Mouse (Mus musculus) granulocyte monocyte progenitor cell, adult 5-6 weeks (primary cell): ENCODE measurements at regions not wholly inside any gene's neighbourhood (a gene's known extent, or its start where the extent isn't known, plus 50 kb on each side); places are given as distances from the start of the nearest gene placed in this dataset.

Source experiments
- ATAC-seq: replicated peaks from 2 replicates; pipeline ENCODE4 v1.8.0; 2016; ENCODE audit warnings: mild to moderate bottlenecking, moderate TSS enrichment, inconsistent platforms; ENCODE audit not compliant: poor library complexity, severe bottlenecking

- ATAC-seq, result no peak
Measured at GRCm38 (mm10) chr16:5829071-5829470, 56.1 kb upstream of the Rbfox1 start.

DNA sequence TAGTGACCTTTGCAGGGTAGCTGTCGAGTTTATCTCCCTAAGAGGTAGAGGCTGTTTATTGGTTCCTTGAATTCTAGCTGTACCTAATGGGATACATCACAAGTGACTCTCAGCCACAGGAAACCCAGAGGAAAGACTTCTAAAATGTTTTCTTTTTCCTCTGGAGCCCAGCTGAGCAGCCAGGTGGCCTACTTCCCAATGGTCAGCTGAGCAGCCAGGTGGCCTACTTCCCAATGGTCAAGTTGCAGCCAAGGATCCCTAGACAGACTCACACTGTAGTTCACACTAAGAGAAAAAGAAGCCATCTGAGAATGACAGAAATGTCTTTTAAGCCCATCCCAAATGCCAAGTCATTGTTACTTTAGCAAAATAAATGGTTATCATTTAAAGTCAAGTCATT lies 61.8 kb upstream of the Rbfox1 start:
- no peak for ATAC-seq

- ATAC-seq, result no peak
Measured at GRCm38 (mm10) chr16:5817166-5817565, 68.0 kb upstream of the Rbfox1 start.

DNA sequence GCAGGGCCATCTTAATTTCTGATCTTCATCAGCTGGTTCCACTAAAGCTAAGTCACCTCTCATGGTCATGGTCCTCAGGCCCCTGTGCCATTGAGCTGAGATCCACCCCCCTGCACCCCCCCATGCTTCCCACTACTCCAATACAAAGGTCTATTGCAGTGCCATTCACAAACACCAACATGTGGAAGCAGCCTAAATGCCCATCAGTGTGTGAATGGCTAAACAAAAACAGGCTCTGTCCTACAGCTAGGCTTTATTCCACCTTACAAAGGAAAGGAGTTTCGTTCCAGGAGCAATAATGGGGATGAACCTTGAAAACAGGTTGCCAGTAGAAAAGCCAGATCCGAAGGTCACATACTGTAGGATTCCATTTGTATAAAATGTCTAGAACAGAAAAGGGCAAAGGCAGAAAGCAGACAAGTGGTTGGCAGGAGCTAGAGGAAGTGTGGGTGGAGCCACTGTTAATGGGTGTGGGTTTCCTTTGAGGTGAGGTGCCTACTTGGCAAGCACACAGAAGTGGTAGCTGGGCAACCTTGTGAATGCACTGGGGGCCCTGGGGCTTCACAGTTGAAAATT lies 72.8 kb upstream of the Rbfox1 start:
- no peak for ATAC-seq

DNA sequence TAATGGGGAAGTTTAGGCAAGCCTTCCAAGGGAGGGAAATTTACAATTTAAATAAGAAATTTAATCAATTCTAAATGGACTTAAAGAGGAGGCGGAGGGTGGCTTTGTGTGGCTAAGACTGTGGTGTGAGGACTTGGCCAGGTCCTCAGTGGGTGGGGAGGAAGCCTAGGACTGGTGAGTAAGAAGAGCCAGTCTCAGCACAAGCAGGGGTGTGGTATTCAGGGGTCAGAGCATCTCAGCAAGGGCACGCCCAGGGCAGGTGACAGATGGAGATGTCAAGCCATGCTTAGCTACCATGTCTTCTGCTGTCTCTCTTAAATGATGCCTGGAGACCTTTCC lies 73.5 kb upstream of the Rbfox1 start:
- no peak for ATAC-seq

DNA sequence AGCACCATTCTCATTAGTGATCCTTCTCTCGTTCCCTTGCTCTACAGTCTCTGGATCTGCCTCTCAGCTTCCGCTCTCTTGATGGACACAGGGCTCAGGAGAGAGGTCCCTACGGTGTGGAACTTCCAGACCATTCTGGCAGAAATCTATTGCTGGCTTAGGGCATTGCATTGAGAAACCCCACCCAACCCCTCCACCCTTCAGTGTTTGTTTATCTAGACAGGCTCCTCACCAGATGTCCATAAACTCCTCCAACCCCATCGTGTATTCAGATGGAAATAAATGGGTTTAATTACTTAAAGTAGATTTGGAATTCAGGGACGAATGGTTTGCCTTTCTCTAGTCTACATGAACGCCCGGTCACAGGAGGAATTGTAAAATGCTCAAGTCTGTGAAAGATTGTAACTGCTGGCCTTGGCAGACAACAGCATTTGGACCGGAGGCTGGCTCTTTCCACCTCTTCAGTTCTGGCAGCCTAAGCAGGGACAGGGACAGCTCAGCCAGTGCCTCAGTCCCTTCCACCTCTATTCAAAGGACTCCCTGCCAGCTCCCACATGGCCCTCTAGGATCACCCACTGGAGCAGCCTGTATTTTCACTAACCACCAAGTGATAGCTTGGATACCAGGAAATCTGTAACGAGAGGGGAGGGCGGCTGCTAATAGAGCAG lies 74.0 kb upstream of the Rbfox1 start:
- ATAC-seq, result no peak

- ATAC-seq, result no peak
Measured at GRCm38 (mm10) chr16:5798188-5798587, 87.0 kb upstream of the Rbfox1 start.

DNA sequence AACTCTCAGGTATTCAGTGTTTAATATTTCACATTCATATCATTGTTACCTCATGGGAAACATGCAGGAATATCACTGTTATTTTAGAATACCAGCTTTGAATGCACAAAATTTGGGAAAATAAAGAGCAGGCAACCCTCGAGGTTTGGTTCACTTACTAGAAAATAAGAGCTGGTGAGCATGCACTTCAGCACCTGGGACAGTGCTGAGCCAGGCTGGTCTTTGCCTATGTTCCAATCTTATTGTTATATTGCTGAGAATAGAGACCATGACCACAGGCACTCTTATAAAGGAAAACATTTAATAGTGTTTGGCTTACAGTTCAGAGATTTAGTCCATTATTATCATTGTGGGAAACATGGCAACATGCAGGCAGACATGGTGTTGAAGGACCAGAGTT lies 92.9 kb upstream of the Rbfox1 start:
- ATAC-seq, result no peak

GRCm38 (mm10) chr16:5790161-5790560 lies 95.0 kb upstream of the Rbfox1 start:
- ATAC-seq, result no peak

DNA sequence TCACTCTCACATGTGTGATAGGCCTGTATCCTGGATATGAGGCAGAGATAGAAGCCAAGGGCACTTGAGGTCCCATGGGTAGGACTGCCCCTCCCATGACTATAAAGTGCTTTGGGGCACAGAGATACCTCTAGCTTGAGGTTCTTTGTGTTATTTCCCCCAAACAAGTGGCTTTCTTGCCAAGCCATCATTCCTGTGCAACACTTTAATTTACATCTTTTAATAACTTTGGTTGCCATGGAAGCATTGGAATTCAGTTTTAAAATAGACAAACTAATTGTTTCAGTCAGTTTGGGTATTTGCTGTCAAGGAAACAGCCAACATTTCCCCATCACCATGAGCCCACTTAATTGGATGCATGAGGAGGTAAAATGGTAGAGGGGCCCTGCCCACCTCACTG lies 97.9 kb upstream of the Rbfox1 start:
- no peak for ATAC-seq

GRCm38 (mm10) chr16:5766771-5767421 lies 118.3 kb upstream of the Rbfox1 start:
- no peak for ATAC-seq

DNA sequence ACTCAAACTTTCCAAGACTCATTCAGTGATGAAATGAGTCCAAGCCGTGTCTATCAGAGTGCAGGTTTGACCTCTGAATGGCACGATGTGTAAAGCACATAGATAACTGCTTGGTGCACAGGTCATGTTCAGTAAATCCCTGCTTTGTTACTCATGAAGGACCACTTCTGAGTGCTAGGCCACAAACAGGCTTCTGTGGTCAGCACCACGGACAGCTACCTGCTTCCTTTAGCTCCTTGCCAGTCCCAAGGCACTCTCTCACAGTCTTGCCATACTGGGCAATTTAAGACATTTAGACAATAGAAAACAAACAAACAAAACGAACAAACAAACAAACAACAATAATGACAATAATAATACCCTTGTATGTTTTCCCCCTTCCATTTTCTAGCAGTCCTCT lies 120.0 kb upstream of the Rbfox1 start:
- no peak for ATAC-seq

GRCm38 (mm10) chr16:5760821-5761220 lies 124.3 kb upstream of the Rbfox1 start:
- ATAC-seq, result no peak

- no peak for ATAC-seq
Measured at GRCm38 (mm10) chr16:5759021-5759420, 126.1 kb upstream of the Rbfox1 start.

DNA sequence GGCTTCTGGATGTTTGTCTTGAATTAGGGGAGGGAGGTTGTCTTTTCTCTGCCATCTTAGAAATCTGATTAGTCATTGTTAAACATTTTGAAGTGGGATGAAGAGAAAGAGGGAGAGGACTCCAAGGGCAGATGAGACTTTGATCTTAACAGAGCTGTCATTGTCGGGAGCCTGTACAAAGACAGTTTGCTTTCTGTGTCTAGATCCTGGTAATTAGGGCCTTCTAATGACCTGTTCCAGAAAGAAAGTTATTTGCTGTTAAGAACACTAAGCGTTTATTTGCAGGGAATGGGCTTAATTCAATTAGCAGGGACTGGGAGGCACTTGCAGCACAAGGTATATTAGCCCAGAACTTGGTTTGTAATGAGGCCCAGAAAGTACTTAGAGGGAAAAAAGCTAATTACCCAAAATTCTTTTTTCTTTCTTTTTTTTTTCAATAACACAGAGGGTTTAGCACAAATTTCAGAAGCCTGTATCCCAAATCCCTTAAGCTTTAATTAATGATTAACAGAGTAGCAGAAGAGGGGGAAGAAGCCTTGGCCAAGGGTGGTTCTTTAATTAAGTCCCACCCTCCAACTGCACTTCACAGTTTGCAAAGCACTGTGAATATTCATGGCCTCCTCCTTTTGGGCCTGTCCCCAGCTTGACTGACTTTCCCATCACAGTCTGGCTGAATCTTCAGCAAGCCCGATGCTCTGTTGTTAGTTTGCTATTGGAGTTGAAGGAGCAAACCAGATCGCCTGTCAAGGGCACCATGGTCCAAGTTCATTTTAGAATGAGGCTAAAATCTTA lies 142.2 kb upstream of the Rbfox1 start:
- ATAC-seq, result no peak

DNA sequence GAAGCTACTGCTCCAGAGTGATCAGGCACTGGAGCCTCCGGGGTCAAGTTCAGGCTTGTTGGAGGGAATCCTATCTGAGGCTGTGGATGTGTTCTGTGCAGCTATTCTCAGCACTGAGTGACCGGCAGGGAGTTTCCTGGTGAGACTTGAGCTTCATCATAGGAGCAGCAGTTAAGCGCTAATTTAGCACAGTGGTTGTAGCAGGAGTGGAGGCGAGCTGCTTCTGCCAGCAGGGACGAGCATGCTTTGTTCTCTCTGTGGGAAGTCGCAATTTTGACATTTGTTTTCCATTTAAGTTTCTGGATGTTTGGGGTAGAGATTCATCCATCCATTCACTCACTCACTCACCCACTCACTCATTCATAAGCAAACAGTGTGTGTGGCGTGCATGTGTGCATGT lies 144.4 kb upstream of the Rbfox1 start:
- no peak for ATAC-seq

GRCm38 (mm10) chr16:5733608-5734007 lies 151.5 kb upstream of the Rbfox1 start:
- ATAC-seq, result no peak

DNA sequence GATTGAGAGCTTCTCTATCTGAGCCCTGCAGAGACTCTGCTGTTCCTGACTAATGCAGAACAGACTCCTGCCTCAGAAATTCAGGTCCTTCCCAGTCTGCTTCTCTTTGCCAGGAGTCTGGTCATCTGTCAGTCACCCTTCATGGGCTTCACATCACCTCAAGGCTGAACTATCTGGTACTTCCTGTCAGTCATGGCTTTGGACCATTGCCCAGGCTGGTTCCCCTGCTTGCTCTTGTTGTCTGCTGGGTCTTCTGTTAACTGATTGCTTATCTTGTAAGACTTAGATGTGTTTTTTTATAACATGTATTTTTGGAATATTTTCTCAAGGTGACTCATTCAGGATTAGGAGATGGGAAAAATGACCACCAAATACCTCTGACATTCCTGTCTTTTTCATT lies 162.6 kb upstream of the Rbfox1 start:
- ATAC-seq, result no peak

- ATAC-seq, result no peak
Measured at GRCm38 (mm10) chr16:5713476-5713875, 171.7 kb upstream of the Rbfox1 start.

- no peak for ATAC-seq
Measured at GRCm38 (mm10) chr16:5709831-5710230, 175.3 kb upstream of the Rbfox1 start.

DNA sequence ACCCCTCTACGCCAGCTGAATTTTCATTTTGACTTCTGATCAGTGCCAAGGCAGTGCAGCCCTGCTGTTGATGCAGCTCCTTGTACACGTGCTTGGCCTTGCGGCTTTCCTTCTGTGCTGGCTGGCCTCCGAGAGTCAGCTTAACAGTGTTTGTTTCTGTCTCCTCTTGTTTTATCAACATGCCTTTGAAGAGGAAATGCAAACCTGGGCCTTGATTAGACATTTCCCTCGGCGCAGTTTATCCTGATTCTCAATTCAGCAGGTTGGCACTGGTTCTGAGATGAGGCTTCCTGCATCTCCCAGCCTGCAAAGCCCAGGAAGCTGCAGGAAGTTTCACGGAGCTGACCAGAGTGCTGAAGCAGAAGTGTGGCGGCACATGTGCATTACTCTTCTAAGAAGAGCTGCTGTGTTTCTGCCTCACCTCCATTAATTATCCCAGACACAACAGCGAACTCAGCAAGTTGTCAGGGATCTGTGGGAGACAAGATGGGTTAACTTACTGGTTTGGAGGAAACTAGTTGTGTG lies 184.4 kb upstream of the Rbfox1 start:
- ATAC-seq, result no peak
